Mouse (Mus musculus): Measurements from ENCODE around the gene Chn1.

DNA sequence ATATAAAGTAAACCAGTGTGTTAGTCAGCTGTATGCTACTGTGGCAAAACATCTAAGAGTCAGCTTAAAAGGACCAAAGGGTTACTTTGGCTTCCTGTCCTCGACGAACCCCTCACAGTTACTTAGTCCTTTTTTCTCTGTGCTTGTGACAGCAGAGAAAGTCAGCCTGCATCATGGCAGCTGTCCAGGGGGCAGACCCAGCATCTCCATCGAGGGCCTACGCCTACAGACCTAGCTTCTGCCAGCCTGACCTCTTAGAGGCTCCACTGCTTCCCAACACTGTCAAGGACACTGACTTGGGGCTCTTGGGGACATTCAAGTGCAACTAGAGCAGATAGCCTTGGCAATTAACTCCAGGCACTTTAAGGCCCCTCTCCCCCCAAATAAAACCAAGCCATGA is 106.5 kb downstream of the Chn1 start:
- TF ChIP-seq CTCF (IDR thresholded peaks at IDR 0.05; ENCODE audit: borderline replicate concordance, extremely low read depth, insufficient read depth, insufficient read length) (no peak), POLR2A (IDR thresholded peaks at IDR 0.05; ENCODE audit: borderline replicate concordance, extremely low read depth, insufficient read depth, insufficient read length, poor library complexity, severe bottlenecking) (no peak)
